Mouse (Mus musculus): ENCODE results near the gene 4933403O08Rik. TPM values are rescaled to one million over a fixed set of nuclear protein-coding genes. Genes with fewer than 3 reads are reported as not detected.

4933403O08Rik gene
- polyA plus RNA-seq (2012; rRNA removed): not detected in 2 replicates

DNA sequence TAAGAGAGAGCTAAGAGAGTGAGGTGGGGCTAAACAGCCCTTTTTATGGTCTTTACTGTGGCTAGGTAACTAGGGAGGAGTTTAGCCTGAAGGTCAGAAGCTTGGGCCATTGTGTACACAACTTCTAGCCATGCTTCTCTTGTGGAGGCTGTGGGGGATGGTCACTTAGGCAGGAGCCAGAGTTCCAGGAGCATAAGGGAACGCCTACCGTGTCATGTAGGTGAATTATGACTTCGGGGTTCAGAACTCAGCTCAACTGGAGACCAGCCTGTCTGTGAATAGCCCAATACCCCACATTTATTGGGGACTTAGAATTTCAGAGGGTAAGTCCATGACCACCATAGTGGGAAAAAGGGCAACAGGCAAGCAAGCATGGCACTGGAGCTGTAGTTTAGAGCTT lies at the start of gene 4933403O08Rik:
Gene 4933403O08Rik (plus strand): TSS at position 301 of the 400 bp plus-strand sequence.
- Histone ChIP-seq H3K4me3 (ENCODE audit: extremely low read depth, insufficient read depth, insufficient read length) (no peak within 1 kb of the TSS), H3K4me1 (ENCODE audit: control insufficient read depth, insufficient read depth, insufficient read length) (no peaks in the 10 kb centered on the region), H3K27me3 (ENCODE audit: control insufficient read depth, insufficient read depth, low read length) (no peaks in the 10 kb centered on the region), H3K36me3 (ENCODE audit: control insufficient read depth, insufficient read depth, low read length) (no peaks in the 10 kb centered on the region), H3K27ac (ENCODE audit: insufficient read depth, low read length) (no peak within 1 kb of the TSS)
- WGBS: 90% methylated on average over 3 of the region's 3 CpGs
- TF ChIP-seq POLR2A (IDR thresholded peaks at IDR 0.05; ENCODE audit: low read depth, low read length) (no peak), CTCF (IDR thresholded peaks at IDR 0.05; ENCODE audit: extremely low read depth, insufficient read depth, insufficient read length, insufficient replicate concordance) (no peak)
- no peak for DNase-seq (ENCODE audit: low read depth in 1 of 2, low spot score in 2 of 2)

GRCm38 (mm10) chrX:112242916-112243315 lies 4.1 kb downstream of the 4933403O08Rik start:
- Histone ChIP-seq H3K4me1 (ENCODE audit: control insufficient read depth, insufficient read depth, insufficient read length) (no peaks in the 10 kb centered on the region), H3K27me3 (ENCODE audit: control insufficient read depth, insufficient read depth, low read length) (no peaks in the 10 kb centered on the region), H3K36me3 (ENCODE audit: control insufficient read depth, insufficient read depth, low read length) (no peaks in the 10 kb centered on the region), H3K4me3 (ENCODE audit: extremely low read depth, insufficient read depth, insufficient read length) (no peak overlapping the region), H3K27ac (ENCODE audit: insufficient read depth, low read length) (no peak overlapping the region)
- WGBS: 78% methylated on average over 1 of the region's 1 CpGs
- TF ChIP-seq POLR2A (IDR thresholded peaks at IDR 0.05; ENCODE audit: low read depth, low read length): no peak
- TF ChIP-seq CTCF (IDR thresholded peaks at IDR 0.05; ENCODE audit: extremely low read depth, insufficient read depth, insufficient read length, insufficient replicate concordance): no peak
- no peak for DNase-seq (ENCODE audit: low read depth in 1 of 2, low spot score in 2 of 2)

DNA sequence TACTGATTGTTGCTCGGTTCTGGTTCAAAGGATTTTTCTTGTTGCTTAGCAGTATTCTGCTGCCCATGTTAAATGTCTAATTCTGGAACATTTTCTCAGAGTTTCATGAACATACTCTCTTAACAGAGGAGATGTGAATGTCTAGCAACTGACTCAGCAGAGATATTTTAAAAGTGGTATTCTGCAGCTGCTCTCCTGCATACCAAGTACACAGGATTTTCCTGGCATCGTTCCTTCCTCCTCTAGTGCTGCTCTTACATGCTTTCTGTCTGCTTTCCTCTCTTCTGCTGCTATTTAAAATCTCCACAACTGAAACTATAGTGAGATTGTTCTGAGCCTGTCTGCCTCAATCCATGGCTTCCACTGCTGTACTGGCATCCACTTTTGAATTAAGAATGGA lies 16.7 kb downstream of the 4933403O08Rik start:
- H3K36me3 ChIP-seq (ENCODE audit: control insufficient read depth, insufficient read depth, low read length): no peaks in the 10 kb centered on the region
- no peak for DNase-seq (ENCODE audit: low read depth in 1 of 2, low spot score in 2 of 2)
- H3K4me3 ChIP-seq (ENCODE audit: extremely low read depth, insufficient read depth, insufficient read length): no peak overlapping the region
- no peak overlapping the region for H3K27ac ChIP-seq (ENCODE audit: insufficient read depth, low read length)
- no peaks in the 10 kb centered on the region for H3K4me1 ChIP-seq (ENCODE audit: control insufficient read depth, insufficient read depth, insufficient read length)
- TF ChIP-seq POLR2A (IDR thresholded peaks at IDR 0.05; ENCODE audit: low read depth, low read length): no peak
- TF ChIP-seq CTCF (IDR thresholded peaks at IDR 0.05; ENCODE audit: extremely low read depth, insufficient read depth, insufficient read length, insufficient replicate concordance): no peak
- 60% methylated on average over 2 of the region's 2 CpGs for WGBS
- H3K27me3 ChIP-seq (ENCODE audit: control insufficient read depth, insufficient read depth, low read length): no peaks in the 10 kb centered on the region

GRCm38 (mm10) chrX:112273550-112273949 lies 34.7 kb downstream of the 4933403O08Rik start:
- H3K4me3 ChIP-seq (ENCODE audit: extremely low read depth, insufficient read depth, insufficient read length): no peak overlapping the region
- no peak overlapping the region for H3K27ac ChIP-seq (ENCODE audit: insufficient read depth, low read length)
- 54% methylated on average over 1 of the region's 1 CpGs for WGBS
- no peaks in the 10 kb centered on the region for H3K36me3 ChIP-seq (ENCODE audit: control insufficient read depth, insufficient read depth, low read length)
- H3K4me1 ChIP-seq (ENCODE audit: control insufficient read depth, insufficient read depth, insufficient read length): no peaks in the 10 kb centered on the region
- no peak for DNase-seq (ENCODE audit: low read depth in 1 of 2, low spot score in 2 of 2)
- TF ChIP-seq POLR2A (IDR thresholded peaks at IDR 0.05; ENCODE audit: low read depth, low read length) (no peak), CTCF (IDR thresholded peaks at IDR 0.05; ENCODE audit: extremely low read depth, insufficient read depth, insufficient read length, insufficient replicate concordance) (no peak)
- no peaks in the 10 kb centered on the region for H3K27me3 ChIP-seq (ENCODE audit: control insufficient read depth, insufficient read depth, low read length)

Other genes with a start within 250 kb of the 4933403O08Rik start
- gene Tex16, start 228.0 kb upstream of the 4933403O08Rik start, polyA plus RNA-seq (2012; rRNA removed): not detected in 2 replicates
- gene Apool, start 72.3 kb downstream of the 4933403O08Rik start, polyA plus RNA-seq (2012; rRNA removed): 0.92 and 1.3 TPM in 2 replicates
- not detected in 2 replicates for gene Satl1, start 167.7 kb downstream of the 4933403O08Rik start, polyA plus RNA-seq (2012; rRNA removed)

Measured in spleen, adult 2 months (tissue).